Mouse (Mus musculus) bone marrow macrophage, adult 2 months (primary cell): ENCODE results near the gene Ifrd2.

Experiments
- CTCF ChIP-seq: IDR thresholded peaks from 2 replicates; pipeline ENCODE4 v1.5.1; 2012; ENCODE audit warnings: low read depth, mild to moderate bottlenecking, low read length, moderate library complexity
- POLR2A ChIP-seq: IDR thresholded peaks from 2 replicates; pipeline ENCODE4 v1.6.1; 2012; ENCODE audit warnings: mild to moderate bottlenecking, low read depth, low read length, borderline replicate concordance

DNA sequence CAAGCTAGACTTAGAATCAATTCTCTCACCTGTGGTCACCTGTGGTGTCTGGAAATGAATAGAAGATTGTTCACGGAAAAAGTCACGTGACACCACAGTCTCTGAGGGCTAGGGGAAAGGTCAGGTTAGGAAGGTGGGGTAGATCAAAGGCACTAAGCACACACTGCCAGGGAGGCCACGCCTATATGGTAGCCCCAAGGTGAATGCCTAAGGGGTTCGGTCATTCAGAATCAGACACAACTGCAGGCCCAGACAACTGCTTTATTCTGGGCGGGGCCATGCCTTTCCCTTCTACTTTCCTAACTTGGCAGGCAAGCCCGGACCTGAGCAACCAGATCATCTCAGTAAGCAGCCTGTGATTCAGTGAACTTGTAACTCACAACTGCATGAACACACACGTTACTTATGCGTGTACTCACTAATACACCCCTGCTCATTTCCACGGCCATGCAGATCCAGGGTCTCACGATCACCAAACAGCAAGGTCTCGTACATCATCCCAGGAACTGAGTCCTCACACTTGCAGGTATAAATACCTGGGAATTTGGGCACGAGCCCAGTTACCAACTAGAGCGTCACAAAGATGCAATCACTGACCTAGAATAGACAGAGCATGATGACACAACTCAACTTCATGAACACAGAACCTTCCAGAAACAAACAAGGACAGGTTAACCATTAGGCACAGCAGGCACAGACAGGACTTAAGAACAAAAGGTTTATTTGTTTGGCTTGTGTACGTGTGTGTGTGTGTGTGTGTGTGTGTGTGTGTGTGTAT, 11.7 kb upstream of the Ifrd2 start:
- no peak for TF ChIP-seq CTCF
- no peak for TF ChIP-seq POLR2A
